Mouse (Mus musculus) stomach, postnatal 0 days (tissue): ENCODE measurements around the gene Cebpa. TPM values are rescaled to one million over a fixed set of nuclear protein-coding genes. Genes with fewer than 3 reads are reported as not detected.

Experiments
- ATAC-seq: fragments of 200-750 bp; cut with Nextera tagmentation; 2 replicates; pipeline ENCODE4 v1.8.0; 2017; ENCODE audit not compliant: low FRiP score, low TSS enrichment
- DNase-seq: peaks from one replicate; pipeline ENCODE4 v3.0.0-alpha.2; 2016; ENCODE audit warnings: low spot score
- H3K27ac ChIP-seq: fragments of 300-500 bp; sonication (generic); replicated peaks from 2 replicates; pipeline ENCODE4 v1.5.1; 2014; ENCODE audit warnings: mild to moderate bottlenecking, control low read depth
- H3K27me3 ChIP-seq: fragments of 300-500 bp; sonication (generic); 2 replicates; pipeline ENCODE4 v1.6.1; 2014; ENCODE audit warnings: low read length; ENCODE audit not compliant: control insufficient read depth, insufficient read depth
- H3K36me3 ChIP-seq: fragments of 300-500 bp; sonication (generic); 2 replicates; pipeline ENCODE4 v1.6.1; 2014; ENCODE audit warnings: low read length, mixed read lengths; ENCODE audit not compliant: control insufficient read depth, insufficient read depth
- H3K4me1 ChIP-seq: fragments of 300-500 bp; sonication (generic); replicated peaks from 2 replicates; pipeline ENCODE4 v1.6.1; 2014; ENCODE audit warnings: antibody characterized with exemption; ENCODE audit not compliant: control insufficient read depth, insufficient read depth
- H3K4me2 ChIP-seq: fragments of 300-500 bp; sonication (generic); replicated peaks from 2 replicates; pipeline ENCODE4 v1.6.1; 2014; ENCODE audit warnings: low read depth, mild to moderate bottlenecking, control low read depth, moderate library complexity
- H3K4me3 ChIP-seq: fragments of 300-500 bp; sonication (generic); 2 replicates; pipeline ENCODE4 v1.5.1; 2014; ENCODE audit warnings: low read depth, low read length, control low read depth
- H3K9ac ChIP-seq: fragments of 300-500 bp; sonication (generic); 2 replicates; pipeline ENCODE4 v1.6.1; 2014; ENCODE audit warnings: mild to moderate bottlenecking, low read length, control low read depth, mixed read lengths
- H3K9me3 ChIP-seq: fragments of 300-500 bp; sonication (generic); 2 replicates; pipeline ENCODE4 v1.6.1; 2016; ENCODE audit warnings: low read length; ENCODE audit not compliant: control insufficient read depth
- CTCF ChIP-seq: IDR thresholded peaks from 2 replicates; pipeline ENCODE4 v1.5.1; 2016; ENCODE audit warnings: antibody characterized with exemption, low read depth, mild to moderate bottlenecking, moderate library complexity
- EP300 ChIP-seq: optimal IDR thresholded peaks from 2 replicates; pipeline ENCODE3; 2016; ENCODE audit warnings: antibody characterized with exemption
- WGBS: fragments of 180-500 bp; shearing (Covaris S2); extraction: QIAGEN DNeasy Blood & Tissue Kit; methylation state at CpG from one replicate; pipeline ENCODE4 v1.1.7; 2014; 5-methylcytosine and 5-hydroxymethylcytosine counted together
- polyA plus RNA-seq: library from polyadenylated mRNA; unstranded; fragments of >200 nt; fragmentation: Nextera tagmentation; extraction: Ambion mirVana; gene quantifications from 2 replicates; pipeline ENCODE4 v1.2.1, GENCODE M21; 2015

The Cebpa gene
- polyA plus RNA-seq, 1 experiment from 2014 or later = 8.8 TPM

GRCm38 (mm10) chr7:35156561-35157477 is 37.7 kb downstream of the Cebpa start:
- DNase-seq = no peak
- no peaks in the 10 kb centered on the region for H3K9me3 ChIP-seq
- no peaks in the 10 kb centered on the region for H3K36me3 ChIP-seq
- H3K4me2 ChIP-seq = no peak overlapping the region
- H3K27ac ChIP-seq = no peak overlapping the region
- 56% methylated on average over 16 of the region's 16 CpGs for WGBS
- no peaks in the 10 kb centered on the region for H3K27me3 ChIP-seq
- H3K9ac ChIP-seq = no peak overlapping the region
- no peaks in the 10 kb centered on the region for H3K4me1 ChIP-seq
- TF ChIP-seq CTCF (no peak), EP300 (no peak)
- no peak for ATAC-seq
- H3K4me3 ChIP-seq = no peak overlapping the region

DNA sequence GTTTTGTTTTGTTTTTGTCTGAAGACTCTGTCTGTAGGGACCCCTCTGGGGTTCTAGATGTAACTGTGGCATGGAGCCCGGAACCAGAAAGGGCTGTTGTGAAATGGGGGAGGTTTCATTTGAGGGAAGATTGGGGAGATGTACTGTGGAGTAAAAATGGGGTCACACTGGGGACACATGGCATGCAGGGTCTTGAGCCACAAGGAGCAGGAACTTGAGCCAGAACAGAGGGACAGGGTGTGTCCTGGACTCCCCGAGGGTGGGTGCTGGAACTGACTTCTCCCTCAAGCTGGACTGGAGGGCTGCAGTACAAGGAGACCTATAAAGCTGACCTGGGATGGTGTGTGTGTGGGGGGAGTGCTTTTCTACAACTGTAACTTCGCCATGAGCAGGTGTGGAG is 38.4 kb downstream of the Cebpa start:
- no peak for TF ChIP-seq EP300
- TF ChIP-seq CTCF = no peak
- H3K4me2 ChIP-seq = no peak overlapping the region
- ATAC-seq = no peak
- no peaks in the 10 kb centered on the region for H3K4me1 ChIP-seq
- no peaks in the 10 kb centered on the region for H3K36me3 ChIP-seq
- 52% methylated on average over 3 of the region's 3 CpGs for WGBS
- H3K4me3 ChIP-seq = no peak overlapping the region
- H3K27me3 ChIP-seq = no peaks in the 10 kb centered on the region
- no peak for DNase-seq
- no peak overlapping the region for H3K27ac ChIP-seq
- H3K9me3 ChIP-seq = no peaks in the 10 kb centered on the region
- H3K9ac ChIP-seq = no peak overlapping the region

GRCm38 (mm10) chr7:35162443-35162842 is 43.4 kb downstream of the Cebpa start:
- no peaks in the 10 kb centered on the region for H3K36me3 ChIP-seq
- no peak overlapping the region for H3K4me2 ChIP-seq
- H3K4me3 ChIP-seq = no peak overlapping the region
- DNase-seq (no peak), ATAC-seq (no peak)
- H3K9ac ChIP-seq = no peak overlapping the region
- whole genome bisulfite sequencing = 79% methylated on average over 6 of the region's 6 CpGs
- H3K4me1 ChIP-seq = no peaks in the 10 kb centered on the region
- no peak for TF ChIP-seq CTCF
- no peak for TF ChIP-seq EP300
- H3K9me3 ChIP-seq = no peaks in the 10 kb centered on the region
- H3K27me3 ChIP-seq = no peaks in the 10 kb centered on the region
- H3K27ac ChIP-seq = no peak overlapping the region

DNA sequence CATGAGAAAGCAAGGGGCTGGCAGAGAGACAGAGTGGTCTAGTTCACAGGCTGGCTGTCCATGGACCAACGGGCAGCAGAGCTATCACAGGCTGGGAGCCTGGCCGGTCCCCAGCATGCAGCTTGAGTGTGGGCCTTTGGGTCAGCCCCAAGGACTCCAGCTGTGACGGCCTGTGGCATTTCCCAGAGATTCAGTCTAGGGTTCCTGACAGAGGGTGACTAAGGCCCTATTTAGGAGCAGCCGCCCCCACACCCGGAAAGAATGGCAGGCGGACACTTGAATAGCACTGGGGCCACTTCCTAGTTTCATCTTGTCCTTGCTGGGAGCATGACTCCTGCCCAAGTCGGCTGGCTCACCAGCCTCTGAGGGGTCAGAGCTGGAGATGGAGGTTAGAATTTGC is 44.5 kb downstream of the Cebpa start:
- no peak for ATAC-seq

DNA sequence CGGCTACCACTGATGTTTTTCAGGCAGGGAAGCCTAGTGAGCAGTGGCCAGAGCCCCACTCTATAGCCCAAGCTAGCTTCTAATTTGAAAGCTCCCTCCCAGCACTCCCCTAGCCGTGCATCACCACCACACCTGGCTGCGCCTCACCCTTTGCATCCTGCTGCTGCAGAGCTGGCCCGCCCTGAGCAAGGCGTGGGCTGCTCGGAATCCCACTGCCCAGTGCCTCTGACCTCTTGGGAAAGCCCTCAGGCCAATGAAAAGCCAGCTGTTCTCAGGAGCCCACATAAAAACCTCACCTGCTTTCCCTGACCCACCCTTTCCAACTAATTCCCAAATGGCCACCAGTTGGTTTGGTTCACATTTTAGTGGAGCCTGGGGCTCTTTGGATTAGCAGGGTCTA is 45.0 kb downstream of the Cebpa start:
- WGBS = 62% methylated on average over 6 of the region's 6 CpGs
- H3K4me1 ChIP-seq = no peaks in the 10 kb centered on the region
- no peaks in the 10 kb centered on the region for H3K36me3 ChIP-seq
- no peak overlapping the region for H3K27ac ChIP-seq
- H3K9ac ChIP-seq = no peak overlapping the region
- no peaks in the 10 kb centered on the region for H3K27me3 ChIP-seq
- no peaks in the 10 kb centered on the region for H3K9me3 ChIP-seq
- H3K4me3 ChIP-seq = no peak overlapping the region
- no peak for ATAC-seq
- no peak overlapping the region for H3K4me2 ChIP-seq
- TF ChIP-seq CTCF = no peak
- no peak for TF ChIP-seq EP300
- no peak for DNase-seq

More for the DNA sequence above, 44.5 kb downstream of the Cebpa start:
- Histone ChIP-seq H3K4me3 (no peak overlapping the region), H3K9me3 (no peaks in the 10 kb centered on the region), H3K9ac (no peak overlapping the region), H3K27ac (no peak overlapping the region), H3K4me1 (no peaks in the 10 kb centered on the region), H3K4me2 (no peak overlapping the region), H3K27me3 (no peaks in the 10 kb centered on the region), H3K36me3 (no peaks in the 10 kb centered on the region)
- no peak for TF ChIP-seq EP300
- TF ChIP-seq CTCF = no peak
- no peak for DNase-seq
- WGBS = 65% methylated on average over 7 of the region's 7 CpGs

GRCm38 (mm10) chr7:35166988-35167387 is 47.9 kb downstream of the Cebpa start:
- no peak for ATAC-seq
- no peaks in the 10 kb centered on the region for H3K36me3 ChIP-seq
- no peak overlapping the region for H3K27ac ChIP-seq
- 74% methylated on average over 5 of the region's 5 CpGs for WGBS
- no peak overlapping the region for H3K4me3 ChIP-seq
- no peak for DNase-seq
- no peak overlapping the region for H3K9ac ChIP-seq
- TF ChIP-seq EP300 (no peak), CTCF (no peak)
- H3K27me3 ChIP-seq = no peaks in the 10 kb centered on the region
- H3K9me3 ChIP-seq = no peaks in the 10 kb centered on the region
- no peak overlapping the region for H3K4me2 ChIP-seq
- H3K4me1 ChIP-seq = no peaks in the 10 kb centered on the region
